Mouse (Mus musculus) ES-E14 (cell line): ENCODE measurements at regions not wholly inside any gene's neighbourhood (a gene's known extent, or its start where the extent isn't known, plus 50 kb on each side); places are given as distances from the start of the nearest gene placed in this dataset.

Source experiments
- DNase-seq: peaks from one replicate; pipeline ENCODE4 v3.0.0-alpha.2; 2013; ENCODE audit warnings: low read depth, low spot score
- H3K27ac ChIP-seq: 2 replicates; pipeline ENCODE4 v1.5.1; 2012; ENCODE audit warnings: low read depth, mild to moderate bottlenecking, low read length, moderate library complexity, mixed read lengths; ENCODE audit not compliant: poor library complexity, insufficient read depth, severe bottlenecking
- H3K36me3 ChIP-seq: 2 replicates; pipeline ENCODE4 v1.6.1; 2012; ENCODE audit warnings: mild to moderate bottlenecking, low read length, moderate library complexity, mixed read lengths; ENCODE audit not compliant: control insufficient read depth, poor library complexity, insufficient read depth, severe bottlenecking
- H3K4me1 ChIP-seq, 2 experiments: fragments of 150-350 bp in 1 of 2; sonication (generic) in 1 of 2; 2 replicates each; pipeline ENCODE4 v1.6.1; 2012; ENCODE audit warnings: low read length in 2 of 2, mild to moderate bottlenecking in 1 of 2, mixed read lengths in 1 of 2; ENCODE audit not compliant: control insufficient read depth in 2 of 2, insufficient read depth in 2 of 2, poor library complexity in 1 of 2
- H3K4me3 ChIP-seq, 2 experiments: fragments of 150-350 bp in 1 of 2; sonication (generic) in 1 of 2; 2 replicates each; pipeline ENCODE4 v1.5.1; 2012; ENCODE audit warnings: low read length in 2 of 2, low read depth in 1 of 2, mild to moderate bottlenecking in 1 of 2, mixed read lengths in 1 of 2; ENCODE audit not compliant: insufficient read depth in 1 of 2, poor library complexity in 1 of 2, severe bottlenecking in 1 of 2
- H3K9ac ChIP-seq: 2 replicates; pipeline ENCODE4 v1.6.1; 2012; ENCODE audit warnings: low read depth, mild to moderate bottlenecking, low read length, mixed read lengths; ENCODE audit not compliant: poor library complexity, insufficient read depth, severe bottlenecking
- H3K9me3 ChIP-seq: fragments of 150-350 bp; sonication (generic); 2 replicates; pipeline ENCODE4 v1.6.1; 2012; ENCODE audit warnings: low read depth, mild to moderate bottlenecking, low read length; ENCODE audit not compliant: control insufficient read depth, insufficient read depth
- CHD2 ChIP-seq: IDR thresholded peaks from 2 replicates; pipeline ENCODE4 v1.6.1; 2014; ENCODE audit warnings: mild to moderate bottlenecking, low read depth, low read length, inconsistent platforms
- HCFC1 ChIP-seq: IDR thresholded peaks from 2 replicates; pipeline ENCODE4 v1.6.1; 2012; ENCODE audit warnings: low read length, inconsistent platforms, borderline replicate concordance; ENCODE audit not compliant: insufficient read depth
- MAFK ChIP-seq: IDR thresholded peaks from 2 replicates; pipeline ENCODE4 v1.6.1; 2014; ENCODE audit warnings: mild to moderate bottlenecking, low read depth, low read length, inconsistent platforms; ENCODE audit not compliant: insufficient read depth
- ZC3H11A ChIP-seq: IDR thresholded peaks from 2 replicates; pipeline ENCODE4 v1.6.1; 2012; ENCODE audit warnings: low read depth, mild to moderate bottlenecking, inconsistent platforms, low read length, borderline replicate concordance
- ZNF384 ChIP-seq: IDR thresholded peaks from 2 replicates; pipeline ENCODE4 v1.6.1; 2012; ENCODE audit warnings: low read depth, low read length, inconsistent platforms
- in situ Hi-C, 2 experiments: fragments of 600-800 bp; cut with MboI; formaldehyde crosslinking; loops; one replicate each; pipeline ENCODE4 v1.15.1; 2025; ENCODE audit warnings: low sequenced_read_pairs in 2 of 2, inconsistent platforms in 1 of 2; ENCODE audit not compliant: unreplicated experiment in 2 of 2

DNA sequence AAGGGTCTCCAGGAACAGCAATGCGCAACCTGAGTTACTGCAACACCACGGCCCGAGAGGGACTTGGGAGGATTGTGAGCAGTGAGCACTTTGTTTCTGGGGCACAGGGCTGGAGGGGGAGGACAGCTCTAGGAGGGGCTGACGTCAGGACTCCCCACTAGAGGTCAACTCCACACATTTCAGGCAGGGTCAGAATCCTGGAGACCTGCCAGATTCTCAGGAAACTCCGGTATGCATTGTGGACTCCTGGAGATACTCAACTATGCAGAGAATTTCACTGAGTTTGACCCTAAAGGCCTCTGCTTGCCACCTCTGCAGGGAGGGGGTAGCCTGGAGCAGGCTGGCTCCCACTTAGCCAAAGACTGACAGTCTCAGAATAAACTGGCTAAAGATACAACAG, 84.1 kb upstream of the Stx16 start:
- DNase-seq: no peak
- H3K27ac ChIP-seq: no peak overlapping the region

DNA sequence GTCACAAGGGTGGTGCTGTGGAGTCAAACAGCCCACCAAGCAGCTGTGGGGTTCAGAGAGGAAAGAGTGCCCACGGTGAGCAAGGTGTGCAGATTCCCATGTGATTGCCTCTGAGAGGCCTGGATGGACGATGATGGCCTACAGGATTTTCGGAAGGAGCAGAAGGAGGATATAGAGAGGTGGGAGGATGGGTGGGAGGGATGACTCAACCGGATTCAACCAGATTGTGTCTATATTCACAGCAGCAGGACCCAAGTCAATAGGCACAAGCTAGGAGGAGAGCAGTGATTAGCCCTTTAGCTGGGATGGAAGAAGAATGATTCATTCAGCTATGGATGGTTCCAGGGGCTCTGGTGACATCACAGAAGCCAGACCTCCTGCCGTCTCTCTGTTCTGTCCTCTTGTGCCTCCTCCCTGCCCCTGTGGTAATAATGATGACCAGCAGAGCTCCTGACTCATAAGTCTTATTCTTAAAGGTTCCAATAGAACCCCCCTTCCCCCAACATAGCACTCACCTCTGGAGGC, 82.6 kb upstream of the Stx16 start:
- H3K27ac ChIP-seq: no peak overlapping the region
- H3K4me1 ChIP-seq: no peaks in the 10 kb centered on the region
- H3K9me3 ChIP-seq: no peaks in the 10 kb centered on the region
- in situ Hi-C loops: no loop called here
- DNase-seq: no peak
- H3K9ac ChIP-seq: no peak overlapping the region
- no peaks in the 10 kb centered on the region for H3K36me3 ChIP-seq
- TF ChIP-seq ZNF384: no peak
- TF ChIP-seq MAFK: no peak
- no peak for TF ChIP-seq ZC3H11A
- no peak for TF ChIP-seq CHD2
- TF ChIP-seq HCFC1: no peak
- no peak overlapping the region for H3K4me3 ChIP-seq

More for the DNA sequence above, 84.1 kb upstream of the Stx16 start:
- no peaks in the 10 kb centered on the region for H3K4me1 ChIP-seq
- no peak for TF ChIP-seq MAFK
- TF ChIP-seq ZNF384: no peak
- no peak for TF ChIP-seq HCFC1
- in situ Hi-C loops: no loop called here
- H3K9me3 ChIP-seq: no peaks in the 10 kb centered on the region
- H3K4me3 ChIP-seq: no peak overlapping the region
- no peaks in the 10 kb centered on the region for H3K36me3 ChIP-seq
- H3K9ac ChIP-seq: no peak overlapping the region

DNA sequence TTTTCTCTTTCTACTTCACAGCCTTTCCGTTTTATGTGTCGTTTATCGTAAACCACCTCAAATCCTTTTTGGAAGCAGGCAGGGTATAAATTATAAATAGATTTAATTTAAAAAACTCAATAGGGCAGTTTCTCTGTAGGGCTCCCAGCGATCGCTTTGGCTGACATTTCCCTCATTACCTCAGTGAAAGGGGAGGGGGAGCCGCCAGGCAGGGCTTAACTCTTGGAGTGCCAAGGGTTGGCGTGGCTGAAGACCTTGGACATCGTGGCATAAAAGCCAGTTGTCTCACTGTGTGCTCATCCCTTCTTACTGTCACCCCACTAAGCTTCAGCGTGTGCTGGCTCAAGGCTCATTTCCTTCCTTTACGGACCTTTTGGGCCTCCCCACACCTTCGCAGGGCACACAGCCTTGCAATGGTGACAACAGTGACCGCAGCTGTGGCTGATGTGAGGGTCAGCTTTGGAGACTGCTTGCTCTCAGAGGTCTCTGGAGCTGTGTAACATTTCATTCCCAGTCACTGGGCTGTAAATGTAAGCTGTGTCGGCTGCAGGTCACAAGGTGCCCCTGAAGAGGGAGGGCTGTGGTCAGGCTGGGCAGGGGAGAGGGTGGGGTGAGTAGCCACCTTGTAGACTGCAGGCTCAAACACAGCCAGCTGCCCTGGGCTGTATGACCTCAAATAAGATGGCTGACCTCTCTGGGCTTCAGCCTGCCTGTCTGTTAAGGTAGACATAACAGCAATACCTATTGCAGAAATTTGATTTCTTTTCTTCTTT, 81.6 kb upstream of the Stx16 start:
- Histone ChIP-seq H3K36me3 (no peaks in the 10 kb centered on the region), H3K9me3 (no peaks in the 10 kb centered on the region), H3K4me3 (no peak overlapping the region), H3K27ac (no peak overlapping the region), H3K9ac (no peak overlapping the region), H3K4me1 (no peaks in the 10 kb centered on the region)
- DNase-seq: no peak
- in situ Hi-C loops: no loop called here
- no peak for TF ChIP-seq ZNF384

DNA sequence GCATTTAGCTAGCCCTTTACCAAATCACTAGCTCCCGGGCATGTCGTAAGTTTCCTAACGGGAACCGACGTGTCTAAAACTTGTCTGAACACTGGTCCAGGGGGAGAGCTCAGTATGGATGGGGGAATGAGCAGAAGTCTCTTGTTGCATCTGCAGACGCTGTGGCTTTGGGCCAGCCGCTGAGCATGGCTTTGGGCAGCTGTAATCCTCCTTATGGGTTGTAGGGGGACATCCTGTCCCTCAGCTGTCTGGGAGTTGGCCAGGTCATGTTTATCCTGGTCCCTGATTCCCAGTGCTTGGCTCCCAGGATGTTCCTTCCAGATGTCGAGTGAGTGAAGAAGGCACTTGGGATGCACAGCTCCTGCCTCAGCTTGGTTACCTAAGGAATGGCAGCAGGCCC, 71.4 kb upstream of the Stx16 start:
- Histone ChIP-seq H3K27ac (no peak overlapping the region), H3K36me3 (no peaks in the 10 kb centered on the region), H3K9me3 (no peaks in the 10 kb centered on the region), H3K9ac (no peak overlapping the region), H3K4me1 (peaks cover 0 to 5% of the 10 kb centered on the region in 2 experiments; a peak in 2 of 4 replicates), H3K4me3 (no peak overlapping the region)
- TF ChIP-seq ZC3H11A: no peak
- no peak for TF ChIP-seq CHD2
- TF ChIP-seq MAFK: no peak
- TF ChIP-seq ZNF384: no peak
- no peak for TF ChIP-seq HCFC1
- in situ Hi-C loops: no loop called here
- DNase-seq: no peak

DNA sequence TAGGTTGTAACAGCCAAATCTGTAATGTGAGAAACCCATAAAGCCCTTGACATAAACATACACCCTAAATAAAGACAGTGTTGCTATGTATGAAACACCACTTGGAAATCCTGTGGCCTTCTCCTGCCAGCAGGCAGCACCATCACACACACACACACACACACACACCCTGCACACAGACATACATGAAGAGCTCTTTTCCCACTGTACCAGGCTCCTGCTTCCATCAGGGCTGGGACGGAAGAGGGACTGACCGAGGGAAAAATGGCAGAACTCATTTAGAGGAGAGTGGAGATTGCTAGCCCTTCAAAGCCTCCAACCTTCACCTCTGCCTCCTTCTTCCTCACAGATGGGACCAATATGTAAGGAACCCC, 68.1 kb upstream of the Stx16 start:
- no peaks in the 10 kb centered on the region for H3K9me3 ChIP-seq
- no peak overlapping the region for H3K4me3 ChIP-seq
- in situ Hi-C loops: no loop called here
- peaks cover 0 to 5% of the 10 kb centered on the region in 2 experiments; a peak in 2 of 4 replicates for H3K4me1 ChIP-seq
- no peak overlapping the region for H3K9ac ChIP-seq
- no peaks in the 10 kb centered on the region for H3K36me3 ChIP-seq
- TF ChIP-seq HCFC1 (no peak), ZC3H11A (no peak), MAFK (no peak), ZNF384 (no peak), CHD2 (no peak)
- no peak for DNase-seq
- H3K27ac ChIP-seq: no peak overlapping the region
